Mouse (Mus musculus): ENCODE data around the gene Tmem121b. TPM values are rescaled to one million over a fixed set of nuclear protein-coding genes. Genes with fewer than 3 reads are reported as not detected.

Gene Tmem121b
- polyA plus RNA-seq, 1 experiment from 2014 or later: 3.5 TPM

Other genes with a start within 250 kb of the Tmem121b start
- gene D330020A13Rik, start 199.4 kb downstream of the Tmem121b start, polyA plus RNA-seq (2015; fragmentation: Nextera tagmentation; extraction: Ambion mirVana): not detected in 2 replicates
- gene B4galnt3, start 199.2 kb downstream of the Tmem121b start, polyA plus RNA-seq (2015; fragmentation: Nextera tagmentation; extraction: Ambion mirVana): 0.10 TPM in 2 replicates
- gene Kdm5a, start 129.7 kb downstream of the Tmem121b start, polyA plus RNA-seq (2015; fragmentation: Nextera tagmentation; extraction: Ambion mirVana): 50.9 and 53.8 TPM in 2 replicates
- gene Ccdc77, start 129.4 kb downstream of the Tmem121b start, polyA plus RNA-seq (2015; fragmentation: Nextera tagmentation; extraction: Ambion mirVana): 13.0 and 15.1 TPM in 2 replicates
- 4.1 and 5.4 TPM in 2 replicates for gene Il17ra, start 30.6 kb downstream of the Tmem121b start, polyA plus RNA-seq (2015; fragmentation: Nextera tagmentation; extraction: Ambion mirVana)
- gene Hdhd5, start 37.5 kb upstream of the Tmem121b start, polyA plus RNA-seq (2015; fragmentation: Nextera tagmentation; extraction: Ambion mirVana): 16.8 and 18.2 TPM in 2 replicates
- gene Cecr2, start 172.6 kb upstream of the Tmem121b start, polyA plus RNA-seq (2015; fragmentation: Nextera tagmentation; extraction: Ambion mirVana): 5.7 and 7.1 TPM in 2 replicates

All from forebrain, embryonic 15.5 days (tissue).